Mouse (Mus musculus) hindbrain, embryonic 13.5 days (tissue): ENCODE data around the gene Phgr1. TPM values are rescaled to one million over a fixed set of nuclear protein-coding genes. Genes with fewer than 3 reads are reported as not detected.
A peak's percentile ranks its signal among the peaks of the same experiment; 100 is the strongest.

Experiments
- ATAC-seq: fragments of 200-750 bp; cut with Nextera tagmentation; 2 replicates; pipeline ENCODE4 v1.8.0; 2017; ENCODE audit warnings: moderate TSS enrichment; ENCODE audit not compliant: low FRiP score
- H3K27ac ChIP-seq: fragments of 300-500 bp; sonication (generic); 2 replicates; pipeline ENCODE4 v1.5.1; 2015; ENCODE audit warnings: inconsistent platforms, mild to moderate bottlenecking, moderate library complexity
- H3K27me3 ChIP-seq: fragments of 300-500 bp; sonication (generic); 2 replicates; pipeline ENCODE4 v1.6.1; 2015; ENCODE audit warnings: mild to moderate bottlenecking, inconsistent platforms
- H3K36me3 ChIP-seq: fragments of 300-500 bp; sonication (generic); 2 replicates; pipeline ENCODE4 v1.6.1; 2015; ENCODE audit warnings: mild to moderate bottlenecking, inconsistent platforms
- H3K4me1 ChIP-seq: fragments of 300-500 bp; sonication (generic); replicated peaks from 2 replicates; pipeline ENCODE4 v1.6.1; 2015; ENCODE audit warnings: inconsistent platforms
- H3K4me2 ChIP-seq: fragments of 300-500 bp; sonication (generic); 2 replicates; pipeline ENCODE4 v1.6.1; 2015; ENCODE audit warnings: inconsistent platforms, mild to moderate bottlenecking, moderate library complexity
- H3K4me3 ChIP-seq: fragments of 300-500 bp; sonication (generic); 2 replicates; pipeline ENCODE4 v1.5.1; 2015; ENCODE audit warnings: mild to moderate bottlenecking, inconsistent platforms
- H3K9ac ChIP-seq: fragments of 300-500 bp; sonication (generic); 2 replicates; pipeline ENCODE4 v1.6.1; 2015; ENCODE audit warnings: mild to moderate bottlenecking, inconsistent platforms
- H3K9me3 ChIP-seq: fragments of 300-500 bp; sonication (generic); 2 replicates; pipeline ENCODE4 v1.6.1; 2016; ENCODE audit warnings: inconsistent platforms
- WGBS: fragments of 180-500 bp; shearing (Covaris S2); methylation state at CpG from one replicate; pipeline ENCODE4 v1.1.7; 2015; 5-methylcytosine and 5-hydroxymethylcytosine counted together
- polyA plus RNA-seq: library from polyadenylated mRNA; unstranded; fragments of >200 nt; fragmentation: Nextera tagmentation; extraction: Ambion mirVana; gene quantifications from 2 replicates; pipeline ENCODE4 v1.2.1, GENCODE M21; 2015

The Phgr1 gene
- polyA plus RNA-seq, 1 experiment from 2014 or later, result not detected

DNA sequence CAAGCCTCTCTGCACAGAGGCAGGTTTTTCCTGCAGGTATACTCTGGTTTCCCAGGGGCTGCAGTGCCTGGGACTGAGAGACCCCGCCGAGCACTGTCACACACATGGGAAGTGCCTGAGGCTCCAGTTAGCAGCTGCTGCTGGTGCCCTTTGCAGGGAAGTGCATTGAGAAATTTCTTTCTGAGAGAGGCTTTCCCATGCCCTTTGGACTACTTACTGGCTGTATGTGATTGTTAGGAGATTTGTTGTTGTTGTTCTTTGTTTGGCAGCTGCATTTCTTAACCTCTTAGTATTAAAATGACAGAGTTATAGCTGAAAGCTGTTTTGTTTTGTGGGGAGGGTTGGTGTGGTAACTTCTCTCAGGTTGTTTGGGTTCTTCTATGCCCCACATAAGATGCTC, 38.3 kb downstream of the Phgr1 start:
- peaks cover 18% of the 10 kb centered on the region for H3K4me1 ChIP-seq
- ATAC-seq, result no peak
- H3K9me3 ChIP-seq, result no peaks in the 10 kb centered on the region
- no peak overlapping the region for H3K27ac ChIP-seq
- H3K9ac ChIP-seq, result no peak overlapping the region
- no peaks in the 10 kb centered on the region for H3K36me3 ChIP-seq
- WGBS, result 39% methylated on average over 2 of the region's 2 CpGs
- H3K4me2 ChIP-seq, result no peak overlapping the region
- H3K27me3 ChIP-seq, result peaks cover 6% of the 10 kb centered on the region; the same call in 1 of the 2 replicates
- no peak overlapping the region for H3K4me3 ChIP-seq

DNA sequence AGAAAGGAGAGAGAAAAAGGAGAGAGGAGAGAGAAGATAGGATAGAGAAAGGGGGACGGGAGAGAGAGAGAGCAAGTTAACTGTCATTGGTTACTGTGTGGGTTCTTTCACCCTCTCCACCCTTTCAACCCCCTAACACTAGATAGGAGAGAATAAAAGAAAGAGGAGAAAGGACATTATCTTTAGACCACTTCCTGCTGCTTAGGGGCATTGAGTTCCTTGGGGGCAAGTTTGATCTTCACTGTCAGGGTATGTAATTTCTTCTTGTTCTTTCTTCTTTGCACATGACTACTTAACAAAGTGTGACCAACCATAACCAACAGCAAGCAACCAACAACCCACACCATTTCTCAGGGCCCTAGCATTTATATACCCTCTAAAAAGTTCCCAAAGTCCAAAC, 40.2 kb downstream of the Phgr1 start:
- no peaks in the 10 kb centered on the region for H3K9me3 ChIP-seq
- no peak overlapping the region for H3K9ac ChIP-seq
- ATAC-seq, result no peak
- no peaks in the 10 kb centered on the region for H3K27me3 ChIP-seq
- H3K4me2 ChIP-seq, result no peak overlapping the region
- 65% methylated on average over 1 of the region's 1 CpGs for WGBS
- H3K27ac ChIP-seq, result no peak overlapping the region
- no peak overlapping the region for H3K4me3 ChIP-seq
- no peaks in the 10 kb centered on the region for H3K36me3 ChIP-seq
- peaks cover 18% of the 10 kb centered on the region for H3K4me1 ChIP-seq

DNA sequence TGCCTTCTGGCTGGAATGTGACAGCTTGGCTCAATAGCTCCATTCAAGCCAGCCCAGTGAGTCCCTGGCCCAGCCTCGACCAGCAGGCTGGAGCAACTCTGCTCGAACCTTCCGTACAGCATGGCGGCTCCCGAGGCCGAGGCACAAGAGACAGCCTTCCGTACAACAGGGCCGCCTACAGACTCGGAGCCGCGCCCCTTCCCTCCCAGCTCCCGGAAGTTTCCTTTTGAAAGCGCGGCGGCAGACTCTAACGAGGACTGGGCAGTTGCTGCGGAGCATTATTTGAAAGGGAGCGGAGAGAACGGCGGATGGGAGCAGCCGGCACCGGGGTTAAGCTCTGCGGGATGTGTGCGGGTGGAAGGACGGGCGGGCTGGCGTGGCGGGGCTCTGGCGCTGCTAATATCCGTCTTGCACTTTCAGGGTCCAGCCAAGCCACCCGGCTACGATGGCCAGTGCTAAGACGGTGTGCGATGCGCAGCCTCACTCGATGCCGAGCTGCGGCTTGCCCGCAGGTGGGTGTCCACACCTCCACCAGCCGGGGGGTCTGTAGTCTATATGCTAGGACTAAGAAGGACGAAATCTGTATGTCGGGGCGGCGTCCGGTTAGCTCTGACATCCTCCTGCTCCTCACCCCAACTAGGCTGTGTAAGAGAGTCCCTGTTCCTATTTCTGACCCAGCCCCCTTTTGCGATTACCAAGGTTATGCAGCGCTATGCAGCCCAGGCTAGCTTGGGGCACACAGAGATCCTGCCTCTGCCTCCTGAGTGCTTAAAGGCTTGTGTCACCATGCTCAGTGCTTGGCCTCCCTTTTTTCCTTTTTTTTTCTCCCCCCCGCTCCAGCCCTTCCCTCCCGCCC, 41.6 kb downstream of the Phgr1 start, which contains the start of gene Knstrn:
Gene Knstrn, plus strand, starts transcription at position 23 of the 856 bp plus-strand sequence.
- Histone ChIP-seq H3K4me3 (peak within 1 kb of the TSS; percentile 64), H3K27ac (no peak within 1 kb of the TSS), H3K9me3 (no peaks in the 10 kb centered on the region), H3K36me3 (no peaks in the 10 kb centered on the region; the same call in 1 of the 2 replicates), H3K9ac (peak within 1 kb of the TSS; percentile 70), H3K4me2 (peak within 1 kb of the TSS; percentile 95), H3K27me3 (no peaks in the 10 kb centered on the region), H3K4me1 (peaks cover 18% of the 10 kb centered on the region)
- peak; percentile 97 for ATAC-seq
- WGBS, result under 1% methylated on average over 49 of the region's 49 CpGs

DNA sequence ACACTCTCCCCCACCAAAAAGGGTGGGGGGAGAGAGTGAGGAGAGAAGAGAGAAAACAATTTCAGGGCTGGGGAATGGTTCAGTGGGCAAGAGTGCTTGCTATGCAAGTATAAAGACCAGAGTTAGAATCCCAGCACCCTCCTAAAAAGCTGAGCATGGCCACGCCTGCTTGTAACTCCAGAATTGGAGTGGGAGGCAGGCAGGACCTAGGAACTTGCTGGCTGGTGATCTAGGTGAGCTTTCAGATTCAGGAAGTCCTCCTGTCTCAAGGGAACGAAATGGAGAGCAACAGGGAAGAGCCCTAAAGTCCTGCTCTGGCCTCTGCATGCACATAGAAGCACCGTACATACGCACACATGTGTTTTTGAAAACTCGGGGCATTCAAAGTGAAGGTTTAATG, 50.2 kb downstream of the Phgr1 start:
- no peaks in the 10 kb centered on the region for H3K27me3 ChIP-seq
- no peak overlapping the region for H3K27ac ChIP-seq
- H3K4me2 ChIP-seq, result no peak overlapping the region
- 96% methylated on average over 5 of the region's 5 CpGs for whole genome bisulfite sequencing
- peaks cover 26% of the 10 kb centered on the region for H3K36me3 ChIP-seq
- no peaks in the 10 kb centered on the region for H3K9me3 ChIP-seq
- no peak overlapping the region for H3K9ac ChIP-seq
- no peak overlapping the region for H3K4me3 ChIP-seq
- no peaks in the 10 kb centered on the region for H3K4me1 ChIP-seq
- ATAC-seq, result no peak

DNA sequence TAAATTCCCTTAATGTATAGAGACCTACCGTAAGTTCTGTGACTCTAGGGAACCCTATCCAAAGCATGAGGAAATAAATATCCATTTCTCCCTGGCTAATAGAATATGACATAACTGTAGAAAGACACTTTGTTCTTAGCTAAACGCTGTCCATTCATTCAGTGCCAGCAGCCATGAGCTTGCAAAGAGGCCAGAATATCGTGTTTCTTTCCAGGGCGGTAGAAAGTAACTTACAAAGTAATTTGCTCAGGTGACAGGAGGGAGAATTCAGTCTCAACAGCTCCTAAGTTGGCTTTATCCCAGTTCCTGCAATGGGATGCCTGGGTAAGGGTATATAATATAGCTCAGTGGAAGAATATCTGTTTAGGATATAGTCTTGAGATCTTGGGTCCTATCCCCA, 51.8 kb downstream of the Phgr1 start:
- H3K9ac ChIP-seq, result no peak overlapping the region
- peaks cover 27% of the 10 kb centered on the region for H3K36me3 ChIP-seq
- no peaks in the 10 kb centered on the region for H3K9me3 ChIP-seq
- H3K27ac ChIP-seq, result no peak overlapping the region
- WGBS, result 99% methylated on average over 4 of the region's 4 CpGs
- no peak for ATAC-seq
- H3K4me1 ChIP-seq, result no peaks in the 10 kb centered on the region
- H3K27me3 ChIP-seq, result no peaks in the 10 kb centered on the region
- no peak overlapping the region for H3K4me3 ChIP-seq
- H3K4me2 ChIP-seq, result no peak overlapping the region

Other genes starting within 250 kb of the Phgr1 start
- 4.7 and 5.3 TPM in 2 replicates for gene Bmf, start 223.1 kb upstream of the Phgr1 start, polyA plus RNA-seq
- 19.1 and 20.5 TPM in 2 replicates for gene Bub1b, start 174.6 kb upstream of the Phgr1 start, polyA plus RNA-seq
- gene Pak6, start 109.5 kb upstream of the Phgr1 start, polyA plus RNA-seq, result 22.0 and 23.2 TPM in 2 replicates
- gene Ankrd63, start 68.8 kb upstream of the Phgr1 start, polyA plus RNA-seq, result not detected in 2 replicates
- gene Plcb2, start 44.3 kb upstream of the Phgr1 start, polyA plus RNA-seq, result 0.48 and 0.64 TPM in 2 replicates
- 23.5 and 24.8 TPM in 2 replicates for gene Inafm2, start 27.0 kb upstream of the Phgr1 start, polyA plus RNA-seq
- gene Ccdc9b, start 10.1 kb upstream of the Phgr1 start, polyA plus RNA-seq, result 1.2 and 1.4 TPM in 2 replicates
- 37.3 and 41.5 TPM in 2 replicates for gene Disp2, start 7.0 kb downstream of the Phgr1 start, polyA plus RNA-seq
- gene Knstrn, start 41.2 kb downstream of the Phgr1 start, polyA plus RNA-seq, result 32.9 and 33.6 TPM in 2 replicates
- gene Ivd, start 89.2 kb downstream of the Phgr1 start, polyA plus RNA-seq, result 41.8 and 44.7 TPM in 2 replicates
- gene Bahd1, start 127.6 kb downstream of the Phgr1 start, polyA plus RNA-seq, result 5.0 and 5.1 TPM in 2 replicates
- gene Chst14, start 153.7 kb downstream of the Phgr1 start, polyA plus RNA-seq, result 6.9 and 8.1 TPM in 2 replicates